Mouse (Mus musculus): ENCODE measurements at regions not wholly inside any gene's neighbourhood (a gene's known extent, or its start where the extent isn't known, plus 50 kb on each side); places are given as distances from the start of the nearest gene placed in this dataset.

- TF ChIP-seq GATA1 (IDR thresholded peaks at IDR 0.05; ENCODE audit: low read length) (no peak), TAL1 (IDR thresholded peaks at IDR 0.05; ENCODE audit: low read length) (no peak)
Observed at GRCm38 (mm10) chr16:73182258-73182657, 874.2 kb downstream of the Robo1 start.
